Mouse (Mus musculus) forebrain, embryonic 13.5 days (tissue): ENCODE measurements at regions not wholly inside any gene's neighbourhood (a gene's known extent, or its start where the extent isn't known, plus 50 kb on each side); places are given as distances from the start of the nearest gene placed in this dataset.

Experiments
- ATAC-seq: fragments of 200-750 bp; cut with Nextera tagmentation; 2 replicates; pipeline ENCODE4 v1.8.0; 2017
- H3K27ac ChIP-seq: fragments of 300-500 bp; sonication (generic); 2 replicates; pipeline ENCODE4 v1.5.1; 2015; ENCODE audit warnings: inconsistent platforms, mild to moderate bottlenecking, moderate library complexity
- H3K27me3 ChIP-seq: fragments of 300-500 bp; sonication (generic); 2 replicates; pipeline ENCODE4 v1.6.1; 2015; ENCODE audit warnings: mild to moderate bottlenecking, inconsistent platforms
- H3K36me3 ChIP-seq: fragments of 300-500 bp; sonication (generic); 2 replicates; pipeline ENCODE4 v1.6.1; 2015; ENCODE audit warnings: mild to moderate bottlenecking, inconsistent platforms; ENCODE audit not compliant: poor library complexity, severe bottlenecking
- H3K4me1 ChIP-seq: fragments of 300-500 bp; sonication (generic); 2 replicates; pipeline ENCODE4 v1.6.1; 2015; ENCODE audit warnings: inconsistent platforms
- H3K4me2 ChIP-seq: fragments of 300-500 bp; sonication (generic); 2 replicates; pipeline ENCODE4 v1.6.1; 2015; ENCODE audit warnings: inconsistent platforms, mild to moderate bottlenecking, moderate library complexity
- H3K4me3 ChIP-seq: fragments of 300-500 bp; sonication (generic); 2 replicates; pipeline ENCODE4 v1.5.1; 2015; ENCODE audit warnings: mild to moderate bottlenecking, inconsistent platforms
- H3K9ac ChIP-seq: fragments of 300-500 bp; sonication (generic); 2 replicates; pipeline ENCODE4 v1.6.1; 2015; ENCODE audit warnings: mild to moderate bottlenecking, inconsistent platforms
- H3K9me3 ChIP-seq: fragments of 300-500 bp; sonication (generic); replicated peaks from 2 replicates; pipeline ENCODE4 v1.6.1; 2016; ENCODE audit warnings: inconsistent platforms
- WGBS: fragments of 180-500 bp; shearing (Covaris S2); methylation state at CpG from one replicate; pipeline ENCODE4 v1.1.7; 2015; 5-methylcytosine and 5-hydroxymethylcytosine counted together

DNA sequence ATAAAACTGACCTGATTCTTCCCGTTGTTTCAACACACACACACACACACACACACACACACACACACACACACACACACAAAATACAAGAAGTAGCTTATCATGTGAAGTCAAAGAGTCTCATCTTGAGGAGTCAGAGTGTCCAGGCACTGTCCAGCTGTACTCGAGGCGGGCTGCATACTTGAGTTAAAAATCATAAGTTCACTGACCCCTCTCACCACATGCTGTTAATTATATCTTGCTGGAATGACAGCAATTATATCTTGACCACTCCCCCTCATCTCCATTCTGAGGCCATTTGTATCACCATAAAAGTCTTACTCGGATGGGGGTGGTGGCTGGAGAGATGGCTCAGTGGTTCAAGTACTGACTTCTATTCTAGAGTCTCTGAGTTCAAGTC lies 58.5 kb upstream of the P3h2 start:
- no peak overlapping the region for H3K27ac ChIP-seq
- no peak overlapping the region for H3K4me3 ChIP-seq
- no peak overlapping the region for H3K9ac ChIP-seq
- WGBS: 62% methylated on average over 4 of the region's 4 CpGs
- 0 out of 2 replicates have a peak, but pooled peaks cover 4% of the 10 kb centered on the region for H3K4me1 ChIP-seq
- no peak overlapping the region for H3K4me2 ChIP-seq
- no peaks in the 10 kb centered on the region for H3K9me3 ChIP-seq
- H3K36me3 ChIP-seq: no peaks in the 10 kb centered on the region
- no peaks in the 10 kb centered on the region for H3K27me3 ChIP-seq
- no peak for ATAC-seq

- no peaks in the 10 kb centered on the region for H3K27me3 ChIP-seq
- H3K9ac ChIP-seq: no peak overlapping the region
- ATAC-seq: no peak
- no peaks in the 10 kb centered on the region for H3K9me3 ChIP-seq
- H3K4me1 ChIP-seq: 0 out of 2 replicates have a peak, but pooled peaks cover 4% of the 10 kb centered on the region
- no peak overlapping the region for H3K4me2 ChIP-seq
- H3K4me3 ChIP-seq: no peak overlapping the region
- H3K27ac ChIP-seq: no peak overlapping the region
- no peaks in the 10 kb centered on the region for H3K36me3 ChIP-seq
- 72% methylated on average over 2 of the region's 2 CpGs for WGBS
Observed at GRCm38 (mm10) chr16:26163401-26163800, 57.8 kb upstream of the P3h2 start.

DNA sequence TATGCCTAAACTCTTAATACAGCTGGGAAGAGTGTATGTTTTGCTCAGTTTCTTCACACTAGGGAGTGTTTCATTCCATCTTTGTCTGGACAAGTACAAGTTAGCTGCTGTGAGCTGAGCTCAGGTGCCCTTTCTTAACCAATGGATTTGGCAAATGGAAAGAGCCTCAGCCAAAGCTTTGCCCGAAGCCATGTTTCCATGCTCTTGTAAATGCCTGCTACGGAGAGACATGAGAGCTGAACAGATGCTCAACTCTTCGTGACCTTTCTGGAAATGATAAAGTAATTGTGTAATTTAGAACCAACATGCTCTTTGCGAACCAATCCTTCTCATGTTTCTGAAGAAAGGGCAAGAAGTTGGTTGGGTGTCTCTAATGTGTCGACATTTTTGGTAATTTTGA lies 52.0 kb upstream of the P3h2 start:
- H3K27ac ChIP-seq: no peak overlapping the region
- H3K27me3 ChIP-seq: no peaks in the 10 kb centered on the region
- H3K4me3 ChIP-seq: no peak overlapping the region
- 92% methylated on average over 5 of the region's 5 CpGs for WGBS
- H3K9me3 ChIP-seq: no peaks in the 10 kb centered on the region
- no peak overlapping the region for H3K4me2 ChIP-seq
- H3K9ac ChIP-seq: no peak overlapping the region
- no peaks in the 10 kb centered on the region for H3K4me1 ChIP-seq
- ATAC-seq: no peak
- H3K36me3 ChIP-seq: no peaks in the 10 kb centered on the region
